Mouse (Mus musculus): ENCODE measurements around the gene 4930470P17Rik.

DNA sequence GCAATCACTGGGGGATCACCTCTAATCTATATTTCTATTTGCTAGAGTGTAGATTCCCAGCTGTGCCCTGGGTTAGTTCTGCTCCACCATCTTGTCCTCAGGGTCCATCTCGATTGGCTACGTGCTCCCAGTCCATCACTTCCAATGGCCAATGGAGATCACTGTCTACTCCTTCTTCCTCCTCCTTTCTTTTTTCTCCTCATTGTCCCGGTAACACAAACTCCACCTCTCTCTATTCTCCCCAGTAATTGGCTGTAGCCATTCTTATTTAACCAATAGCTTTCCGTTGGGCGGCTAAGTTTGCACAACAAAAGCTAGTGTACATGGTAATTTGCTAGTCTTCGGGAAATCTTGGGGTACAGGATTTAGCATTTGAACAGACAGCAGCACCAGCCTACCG, 72.1 kb downstream of the 4930470P17Rik start:
- TF ChIP-seq POLR2A (IDR thresholded peaks at IDR 0.05; ENCODE audit: control insufficient read depth, extremely low read depth, insufficient read depth, low read length, poor library complexity) = no peak
- TF ChIP-seq CTCF (IDR thresholded peaks at IDR 0.05; ENCODE audit: borderline replicate concordance, control insufficient read depth, extremely low read depth, insufficient read depth, low read length, poor library complexity) = no peak
